Mouse (Mus musculus) erythroblast, embryonic 14.5 days (primary cell): ENCODE measurements around the gene Rbms3.

ENCODE experiments used
- GATA1 ChIP-seq: IDR thresholded peaks from 2 replicates; pipeline ENCODE4 v1.6.1; 2012; ENCODE audit warnings: low read length, inconsistent platforms, mixed read lengths
- TAL1 ChIP-seq: IDR thresholded peaks from 3 replicates; pipeline ENCODE4 v1.6.1; 2012; ENCODE audit warnings: low read length, inconsistent platforms, mixed read lengths

- no peak for TF ChIP-seq TAL1
- no peak for TF ChIP-seq GATA1
Observed at GRCm38 (mm10) chr9:116943902-116944301, 685.8 kb downstream of the Rbms3 start.
